Mouse (Mus musculus): ENCODE measurements around the gene Fubp3. TPM values are rescaled to one million over a fixed set of nuclear protein-coding genes. Genes with fewer than 3 reads are reported as not detected.
"Not testable (repeated sequence)": the region's sequence is repeated elsewhere in the genome, so short reads cannot be mapped to it uniquely, and the experiment has no call there.

Fubp3 gene
- polyA plus RNA-seq, 1 experiment from 2014 or later: 107 TPM

DNA sequence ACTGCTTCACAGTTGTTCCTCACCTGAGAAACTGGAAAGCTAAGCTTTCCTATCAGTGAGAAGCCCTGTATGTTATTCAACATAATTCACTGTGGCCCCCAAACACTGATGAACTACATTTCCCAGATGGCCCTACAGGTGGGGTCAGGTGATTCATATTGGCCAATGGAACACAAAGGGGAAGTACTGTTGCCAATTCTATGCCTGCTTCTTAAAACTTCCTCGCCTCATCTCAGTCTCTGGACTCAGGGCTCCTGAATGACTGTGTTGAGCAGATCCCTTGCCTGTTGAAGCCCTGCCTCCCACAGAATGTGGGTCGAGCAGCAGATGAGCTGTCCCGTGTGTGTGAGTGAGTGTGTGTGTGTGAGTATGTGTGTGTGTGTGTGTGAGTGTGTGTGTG lies 21.9 kb upstream of the Fubp3 start:
- WGBS: 81% methylated on average over 3 of the region's 3 CpGs
- H3K9me3 ChIP-seq (replicated peaks; ENCODE audit: control insufficient read depth, low read length): no peaks in the 10 kb centered on the region; the same call in 1 of the 2 replicates

DNA sequence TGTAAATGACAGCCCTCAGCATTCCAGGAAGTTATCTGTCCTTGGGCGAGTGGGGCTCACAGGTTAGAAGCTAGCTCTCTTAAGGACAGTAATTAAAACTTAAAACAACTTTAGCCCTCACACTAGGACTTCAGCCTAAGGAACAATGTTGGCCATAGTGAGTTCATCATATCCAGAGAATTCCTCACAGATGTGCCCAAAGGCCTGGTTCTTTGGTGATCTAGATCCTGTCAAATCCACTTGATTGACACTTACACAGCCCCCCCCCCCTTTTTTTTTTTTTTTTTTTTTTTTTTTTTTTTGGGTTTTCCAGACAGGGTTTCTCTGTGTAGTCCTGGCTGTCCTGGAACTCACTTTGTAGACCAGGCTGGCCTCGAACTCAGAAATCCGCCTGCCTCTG lies 21.1 kb upstream of the Fubp3 start:
- DNase-seq (ENCODE audit: low spot score); H3K9ac ChIP-seq (replicated peaks; ENCODE audit: low read length); H3K36me3 ChIP-seq (replicated peaks; ENCODE audit: control insufficient read depth, insufficient read depth, low read depth, low read length); H3K9me3 ChIP-seq (replicated peaks; ENCODE audit: control insufficient read depth, low read length); H3K4me1 ChIP-seq (ENCODE audit: control insufficient read depth, insufficient read depth, low read length); ATAC-seq (replicated peaks; ENCODE audit: insufficient number of reproducible peaks, low FRiP score, low TSS enrichment, low read depth); H3K27ac ChIP-seq (replicated peaks; ENCODE audit: low read depth, low read length); H3K27me3 ChIP-seq (ENCODE audit: control insufficient read depth, insufficient read depth, low read length); H3K4me2 ChIP-seq (ENCODE audit: low read depth, low read length); H3K4me3 ChIP-seq (ENCODE audit: low read depth, low read length): not testable (repeated sequence)
- WGBS: 89% methylated on average over 2 of the region's 3 CpGs

More for the DNA sequence above, 21.9 kb upstream of the Fubp3 start:
- no peaks in the 10 kb centered on the region for H3K36me3 ChIP-seq (replicated peaks; ENCODE audit: control insufficient read depth, insufficient read depth, low read depth, low read length)
- DNase-seq (ENCODE audit: low spot score) (peak; percentile 29), ATAC-seq (replicated peaks; ENCODE audit: insufficient number of reproducible peaks, low FRiP score, low TSS enrichment, low read depth) (no peak)
- no peaks in the 10 kb centered on the region for H3K4me1 ChIP-seq (ENCODE audit: control insufficient read depth, insufficient read depth, low read length)
- H3K4me3 ChIP-seq (ENCODE audit: low read depth, low read length): no peak overlapping the region
- H3K4me2 ChIP-seq (ENCODE audit: low read depth, low read length): no peak overlapping the region
- no peak overlapping the region for H3K9ac ChIP-seq (replicated peaks; ENCODE audit: low read length)
- H3K27ac ChIP-seq (replicated peaks; ENCODE audit: low read depth, low read length): no peak overlapping the region
- no peaks in the 10 kb centered on the region for H3K27me3 ChIP-seq (ENCODE audit: control insufficient read depth, insufficient read depth, low read length)

DNA sequence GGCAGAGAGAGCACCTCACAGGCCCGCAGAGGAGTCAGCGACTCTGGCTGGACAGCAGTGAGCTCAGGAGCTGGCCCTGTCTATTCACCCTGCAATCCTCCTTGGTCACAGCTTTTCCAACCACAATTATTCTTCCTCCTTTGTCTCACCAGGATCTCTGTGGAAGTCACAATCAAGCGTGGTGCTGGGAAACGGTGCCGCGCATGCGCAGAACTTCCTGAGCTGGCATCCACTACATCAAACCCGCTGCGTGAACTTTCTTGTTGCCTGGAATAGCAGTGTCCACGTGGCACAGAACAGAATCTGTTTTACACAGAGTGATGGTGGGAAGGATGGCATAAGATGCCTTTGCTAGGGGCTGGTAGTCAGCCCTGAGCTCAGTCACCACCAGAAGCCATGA lies 20.5 kb upstream of the Fubp3 start:
- no peaks in the 10 kb centered on the region for H3K27me3 ChIP-seq (ENCODE audit: control insufficient read depth, insufficient read depth, low read length)
- no peak overlapping the region for H3K27ac ChIP-seq (replicated peaks; ENCODE audit: low read depth, low read length)
- H3K9ac ChIP-seq (replicated peaks; ENCODE audit: low read length): no peak overlapping the region
- no peak overlapping the region for H3K4me3 ChIP-seq (ENCODE audit: low read depth, low read length)
- no peaks in the 10 kb centered on the region for H3K36me3 ChIP-seq (replicated peaks; ENCODE audit: control insufficient read depth, insufficient read depth, low read depth, low read length)
- no peaks in the 10 kb centered on the region; the same call in 1 of the 2 replicates for H3K9me3 ChIP-seq (replicated peaks; ENCODE audit: control insufficient read depth, low read length)
- H3K4me1 ChIP-seq (ENCODE audit: control insufficient read depth, insufficient read depth, low read length): no peaks in the 10 kb centered on the region
- 88% methylated on average over 10 of the region's 10 CpGs for WGBS
- no peak for ATAC-seq (replicated peaks; ENCODE audit: insufficient number of reproducible peaks, low FRiP score, low TSS enrichment, low read depth)
- DNase-seq (ENCODE audit: low spot score): no peak
- H3K4me2 ChIP-seq (ENCODE audit: low read depth, low read length): no peak overlapping the region

DNA sequence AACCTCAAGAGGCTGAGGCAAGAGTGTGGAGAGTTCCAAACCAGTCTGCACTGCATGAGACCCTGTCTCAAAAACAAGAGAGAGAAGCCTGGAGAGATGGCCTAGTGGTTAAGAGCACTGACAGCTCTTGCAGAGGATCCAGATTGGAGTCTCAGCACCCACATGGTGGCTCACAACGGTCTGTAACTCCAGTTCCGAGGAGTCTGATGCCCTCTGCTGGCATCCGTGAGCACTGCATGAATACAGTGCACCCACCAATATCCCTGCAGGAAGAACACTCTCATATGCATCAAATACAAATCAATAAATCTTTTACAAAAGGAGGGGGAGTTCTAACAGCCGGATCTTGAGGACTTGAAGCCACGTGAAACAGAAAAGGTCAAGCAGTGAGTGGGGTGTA lies 17.8 kb upstream of the Fubp3 start:
- no peak overlapping the region for H3K4me2 ChIP-seq (ENCODE audit: low read depth, low read length)
- no peaks in the 10 kb centered on the region for H3K4me1 ChIP-seq (ENCODE audit: control insufficient read depth, insufficient read depth, low read length)
- no peak overlapping the region for H3K27ac ChIP-seq (replicated peaks; ENCODE audit: low read depth, low read length)
- no peak overlapping the region for H3K9ac ChIP-seq (replicated peaks; ENCODE audit: low read length)
- DNase-seq (ENCODE audit: low spot score) (no peak), ATAC-seq (replicated peaks; ENCODE audit: insufficient number of reproducible peaks, low FRiP score, low TSS enrichment, low read depth) (no peak)
- 83% methylated on average over 5 of the region's 5 CpGs for WGBS
- H3K36me3 ChIP-seq (replicated peaks; ENCODE audit: control insufficient read depth, insufficient read depth, low read depth, low read length): no peaks in the 10 kb centered on the region
- no peak overlapping the region for H3K4me3 ChIP-seq (ENCODE audit: low read depth, low read length)
- H3K27me3 ChIP-seq (ENCODE audit: control insufficient read depth, insufficient read depth, low read length): no peaks in the 10 kb centered on the region
- H3K9me3 ChIP-seq (replicated peaks; ENCODE audit: control insufficient read depth, low read length): no peaks in the 10 kb centered on the region; the same call in 1 of the 2 replicates

DNA sequence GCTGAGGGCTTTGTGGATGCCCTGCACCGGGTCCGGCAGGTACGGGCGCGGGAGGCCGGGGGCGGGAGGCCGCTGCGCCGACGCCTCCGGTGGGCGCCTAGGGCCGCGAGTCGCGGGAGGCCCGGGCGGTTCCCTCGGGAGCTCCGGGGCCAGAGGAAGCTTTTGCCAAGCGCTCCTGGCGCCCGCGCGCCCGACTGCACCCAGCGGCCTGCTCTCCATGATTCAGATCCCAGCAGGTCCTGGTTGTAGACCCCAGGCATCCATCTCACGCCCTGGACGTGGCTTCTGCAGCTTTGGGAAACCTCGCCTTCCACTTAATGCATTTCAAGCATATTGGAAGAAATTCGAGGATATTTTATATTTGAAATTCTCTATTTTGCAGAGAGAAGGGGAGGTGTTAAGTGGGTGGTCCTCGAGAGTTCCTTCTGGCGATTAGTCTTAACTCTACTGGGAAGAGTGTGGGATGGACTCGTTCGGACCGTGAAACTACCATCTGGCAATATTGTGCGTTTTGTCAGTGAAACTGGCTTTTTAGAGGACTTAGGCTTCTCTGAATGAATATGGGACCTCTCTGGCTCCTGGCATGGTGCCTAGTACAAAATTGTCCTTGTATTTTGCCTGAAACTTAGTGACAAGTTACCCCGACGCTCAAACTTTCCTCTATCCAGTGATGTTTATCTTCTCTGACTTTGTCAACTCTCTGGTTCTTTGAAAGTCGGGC lies 624 bp downstream of the Fubp3 start:
- no peak for DNase-seq (ENCODE audit: low spot score)
- H3K9me3 ChIP-seq (replicated peaks; ENCODE audit: control insufficient read depth, low read length): no peaks in the 10 kb centered on the region
- peak overlapping the region; percentile 81 for H3K4me3 ChIP-seq (ENCODE audit: low read depth, low read length)
- peak overlapping the region; percentile 75 for H3K27ac ChIP-seq (replicated peaks; ENCODE audit: low read depth, low read length)
- no peaks in the 10 kb centered on the region for H3K27me3 ChIP-seq (ENCODE audit: control insufficient read depth, insufficient read depth, low read length)
- H3K4me1 ChIP-seq (ENCODE audit: control insufficient read depth, insufficient read depth, low read length): no peaks in the 10 kb centered on the region
- H3K9ac ChIP-seq (replicated peaks; ENCODE audit: low read length): peak overlapping the region; percentile 86
- peak overlapping the region; percentile 71 for H3K4me2 ChIP-seq (ENCODE audit: low read depth, low read length)
- 3% methylated on average over 41 of the region's 41 CpGs for WGBS
- no peaks in the 10 kb centered on the region for H3K36me3 ChIP-seq (replicated peaks; ENCODE audit: control insufficient read depth, insufficient read depth, low read depth, low read length)
- no peak; the same call in 1 of the 2 replicates for ATAC-seq (replicated peaks; ENCODE audit: insufficient number of reproducible peaks, low FRiP score, low TSS enrichment, low read depth)

DNA sequence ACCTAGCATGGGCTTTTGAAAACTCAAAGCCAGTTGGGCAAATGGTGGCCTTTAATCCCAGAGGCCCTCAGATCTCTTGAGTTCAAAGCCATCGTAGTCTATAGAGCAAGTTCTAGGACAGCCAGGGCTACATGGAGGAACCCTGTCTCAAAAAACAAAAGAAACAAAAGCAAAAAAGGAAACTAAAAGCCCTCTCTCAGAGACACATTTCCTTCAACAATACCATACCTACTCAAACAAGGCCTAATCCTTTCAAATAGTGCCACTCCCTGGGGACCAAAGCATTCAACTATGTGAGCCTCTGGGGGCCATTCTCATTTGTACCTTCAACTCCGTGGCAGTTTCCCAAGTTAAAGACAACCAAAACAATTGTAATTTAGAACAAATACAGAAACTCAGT lies 9.2 kb downstream of the Fubp3 start:
- no peaks in the 10 kb centered on the region for H3K27me3 ChIP-seq (ENCODE audit: control insufficient read depth, insufficient read depth, low read length)
- no peaks in the 10 kb centered on the region for H3K4me1 ChIP-seq (ENCODE audit: control insufficient read depth, insufficient read depth, low read length)
- DNase-seq (ENCODE audit: low spot score) (no peak), ATAC-seq (replicated peaks; ENCODE audit: insufficient number of reproducible peaks, low FRiP score, low TSS enrichment, low read depth) (no peak)
- H3K36me3 ChIP-seq (replicated peaks; ENCODE audit: control insufficient read depth, insufficient read depth, low read depth, low read length): no peaks in the 10 kb centered on the region
- no peaks in the 10 kb centered on the region for H3K9me3 ChIP-seq (replicated peaks; ENCODE audit: control insufficient read depth, low read length)
- 70% methylated on average over 2 of the region's 2 CpGs for WGBS
- no peak overlapping the region for H3K9ac ChIP-seq (replicated peaks; ENCODE audit: low read length)
- H3K27ac ChIP-seq (replicated peaks; ENCODE audit: low read depth, low read length): no peak overlapping the region
- H3K4me3 ChIP-seq (ENCODE audit: low read depth, low read length): no peak overlapping the region
- H3K4me2 ChIP-seq (ENCODE audit: low read depth, low read length): no peak overlapping the region

DNA sequence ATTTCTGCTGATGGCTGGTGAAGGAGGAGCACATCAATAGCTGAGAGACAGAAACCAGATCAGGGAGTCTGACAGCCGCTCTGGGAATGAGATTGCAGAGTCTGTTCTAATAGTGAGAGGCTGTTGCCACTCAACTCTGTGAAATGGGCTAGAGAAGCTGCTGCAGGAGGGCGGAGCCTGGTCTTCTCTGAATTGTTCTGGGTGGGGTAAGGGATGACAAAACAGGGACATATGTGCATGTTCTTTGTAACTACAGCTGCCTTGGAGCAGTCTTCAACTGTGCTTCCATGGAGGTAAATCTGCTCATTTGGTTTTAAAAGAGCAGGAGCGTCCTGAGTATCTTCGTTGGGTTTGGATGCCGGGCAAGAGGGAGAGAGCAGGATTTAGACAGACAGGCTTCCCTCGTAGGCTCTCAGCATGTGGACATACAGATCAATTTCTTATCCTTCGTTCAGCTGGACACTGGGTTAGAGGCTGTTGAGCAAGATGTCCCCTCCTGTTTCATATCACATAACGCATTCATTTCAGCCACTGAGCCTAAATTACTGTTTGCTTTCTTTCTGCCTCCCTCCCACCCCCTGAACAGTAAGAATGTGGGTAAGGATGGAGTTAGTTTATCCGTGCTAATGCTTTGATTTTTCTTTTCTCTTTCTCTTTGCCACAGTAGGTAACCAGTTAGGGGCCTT lies 19.5 kb downstream of the Fubp3 start:
- H3K9me3 ChIP-seq (replicated peaks; ENCODE audit: control insufficient read depth, low read length): no peaks in the 10 kb centered on the region
- H3K9ac ChIP-seq (replicated peaks; ENCODE audit: low read length): no peak overlapping the region
- H3K27ac ChIP-seq (replicated peaks; ENCODE audit: low read depth, low read length): no peak overlapping the region
- H3K36me3 ChIP-seq (replicated peaks; ENCODE audit: control insufficient read depth, insufficient read depth, low read depth, low read length): no peaks in the 10 kb centered on the region; the same call in none of the 2 replicates
- 86% methylated on average over 9 of the region's 9 CpGs for WGBS
- ATAC-seq (replicated peaks; ENCODE audit: insufficient number of reproducible peaks, low FRiP score, low TSS enrichment, low read depth) (no peak), DNase-seq (ENCODE audit: low spot score) (no peak)
- H3K27me3 ChIP-seq (ENCODE audit: control insufficient read depth, insufficient read depth, low read length): no peaks in the 10 kb centered on the region
- H3K4me2 ChIP-seq (ENCODE audit: low read depth, low read length): no peak overlapping the region
- no peaks in the 10 kb centered on the region for H3K4me1 ChIP-seq (ENCODE audit: control insufficient read depth, insufficient read depth, low read length)
- no peak overlapping the region for H3K4me3 ChIP-seq (ENCODE audit: low read depth, low read length)

DNA sequence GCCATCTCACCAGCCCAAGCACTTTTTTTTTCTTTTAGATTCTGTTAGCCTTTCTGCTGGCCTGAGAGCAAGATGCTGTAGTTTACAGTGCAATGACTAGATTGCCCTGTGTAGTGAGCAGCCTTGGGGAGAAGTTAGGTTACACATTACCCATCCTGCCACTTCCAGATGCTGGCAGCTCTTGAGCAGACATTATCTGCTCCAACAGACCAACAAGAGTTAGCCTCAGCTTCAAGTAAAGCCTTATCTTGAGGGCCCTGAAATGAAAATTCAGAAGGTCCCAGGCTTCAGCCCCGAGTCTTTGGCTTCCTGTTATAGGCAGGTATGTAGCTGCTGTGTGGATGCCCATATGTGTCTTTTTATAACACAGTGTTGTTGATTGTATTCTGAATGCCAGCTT lies 35.1 kb downstream of the Fubp3 start:
- Histone ChIP-seq H3K36me3 (replicated peaks; ENCODE audit: control insufficient read depth, insufficient read depth, low read depth, low read length) (peaks cover 11% of the 10 kb centered on the region), H3K9ac (replicated peaks; ENCODE audit: low read length) (no peak overlapping the region), H3K4me1 (ENCODE audit: control insufficient read depth, insufficient read depth, low read length) (no peaks in the 10 kb centered on the region), H3K4me2 (ENCODE audit: low read depth, low read length) (no peak overlapping the region), H3K27ac (replicated peaks; ENCODE audit: low read depth, low read length) (no peak overlapping the region), H3K9me3 (replicated peaks; ENCODE audit: control insufficient read depth, low read length) (no peaks in the 10 kb centered on the region), H3K4me3 (ENCODE audit: low read depth, low read length) (no peak overlapping the region), H3K27me3 (ENCODE audit: control insufficient read depth, insufficient read depth, low read length) (no peaks in the 10 kb centered on the region)
- no peak for DNase-seq (ENCODE audit: low spot score)
- 89% methylated on average over 1 of the region's 1 CpGs for WGBS
- no peak for ATAC-seq (replicated peaks; ENCODE audit: insufficient number of reproducible peaks, low FRiP score, low TSS enrichment, low read depth)
